Mouse (Mus musculus): ENCODE data around the gene Asb18.

The Asb18 gene

DNA sequence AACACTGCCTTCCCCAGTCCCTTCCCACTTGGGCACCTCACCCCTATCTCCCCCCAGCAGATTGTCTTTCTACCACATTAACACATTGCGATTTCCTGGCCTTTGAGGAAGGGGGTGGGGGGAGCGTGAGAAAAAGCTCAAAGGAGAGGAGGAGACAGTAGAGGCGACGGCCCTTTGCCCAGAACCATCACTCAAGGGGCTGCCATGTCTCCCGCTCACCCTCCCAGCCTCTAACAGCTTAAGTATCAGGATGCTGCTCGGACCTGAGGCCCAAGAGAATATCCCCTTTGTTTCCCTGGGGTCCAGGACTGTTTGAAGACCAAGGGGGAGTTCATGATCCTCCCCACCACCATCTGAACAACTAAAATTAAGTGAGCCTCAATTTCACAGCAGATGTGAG, 85.3 kb downstream of the Asb18 start:
- peaks cover 50% of the 10 kb centered on the region for H3K36me3 ChIP-seq (ENCODE audit: insufficient read depth, low read length)
- H3K9me3 ChIP-seq (ENCODE audit: low read length), result no peaks in the 10 kb centered on the region
- peak overlapping the region; percentile 91 for H3K4me3 ChIP-seq (replicated peaks; ENCODE audit: low read length)
- peaks cover 67% of the 10 kb centered on the region for H3K27me3 ChIP-seq (ENCODE audit: insufficient read depth, low read length)
- TF ChIP-seq POU5F1 (IDR thresholded peaks at IDR 0.05; ENCODE audit: borderline replicate concordance, low read length), result no peak
- TF ChIP-seq CTCF (conservative IDR thresholded peaks at IDR 0.05; ENCODE audit: low read length), result no peak
- no peak for TF ChIP-seq NANOG (IDR thresholded peaks at IDR 0.05; ENCODE audit: borderline replicate concordance, low read length)
- peaks cover 86% of the 10 kb centered on the region for H3K4me1 ChIP-seq (replicated peaks; ENCODE audit: low read depth, low read length)

DNA sequence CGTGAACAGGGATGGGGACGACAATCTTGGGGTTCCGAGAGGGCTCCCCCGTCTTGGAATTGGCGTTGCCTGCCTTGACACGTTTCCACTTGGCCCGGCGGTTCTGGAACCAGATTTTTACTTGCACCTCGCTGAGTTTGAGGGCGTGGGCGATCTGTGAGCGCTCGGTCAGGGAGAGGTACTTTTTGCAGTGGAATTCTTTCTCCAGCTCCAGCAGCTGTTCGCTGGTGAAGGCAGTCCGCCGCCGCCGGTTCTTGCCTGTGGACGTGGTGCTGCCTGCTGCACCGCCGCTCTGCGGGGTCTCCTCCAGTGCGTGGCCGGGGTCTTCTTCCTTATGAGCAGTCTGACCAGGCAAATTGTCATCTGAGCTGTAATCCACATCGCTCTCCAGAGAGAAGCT, 85.8 kb downstream of the Asb18 start:
- H3K36me3 ChIP-seq (ENCODE audit: insufficient read depth, low read length), result peaks cover 50% of the 10 kb centered on the region
- TF ChIP-seq CTCF (conservative IDR thresholded peaks at IDR 0.05; ENCODE audit: low read length), result no peak
- H3K4me3 ChIP-seq (replicated peaks; ENCODE audit: low read length), result peak overlapping the region; percentile 91

DNA sequence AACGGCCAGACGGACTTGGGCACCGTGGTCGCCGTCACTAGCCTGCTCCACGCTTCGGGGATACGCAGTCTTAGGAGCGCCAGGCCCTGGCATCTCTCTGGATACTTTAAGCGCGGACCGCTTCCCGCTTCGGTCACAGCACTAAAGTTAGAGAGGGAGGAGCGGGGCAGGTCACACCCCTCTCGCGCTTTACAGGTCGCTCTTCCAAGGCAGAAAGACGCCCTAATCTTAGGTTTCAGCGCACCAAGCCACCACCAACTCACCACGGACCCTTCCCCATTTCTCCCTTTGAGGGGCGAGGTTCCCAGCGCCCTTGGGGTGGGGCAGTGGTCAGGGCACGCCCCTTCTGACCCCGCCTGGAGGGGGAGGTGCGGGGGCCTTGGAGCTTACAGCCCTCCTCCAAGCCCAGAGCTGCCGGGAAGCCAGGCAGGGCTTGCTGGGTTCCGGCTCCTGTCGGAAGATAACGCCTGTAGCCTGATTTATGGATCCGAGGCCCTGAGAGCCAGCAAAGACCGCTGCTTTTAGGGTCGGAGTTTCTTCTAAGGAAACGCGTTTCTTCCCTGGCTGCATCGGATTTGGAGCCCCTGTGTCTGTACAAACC, 87.3 kb downstream of the Asb18 start:
- Histone ChIP-seq H3K9me3 (ENCODE audit: low read length) (no peaks in the 10 kb centered on the region), H3K27me3 (ENCODE audit: insufficient read depth, low read length) (peaks cover 67% of the 10 kb centered on the region), H3K4me3 (replicated peaks; ENCODE audit: low read length) (peak overlapping the region; percentile 91), H3K4me1 (replicated peaks; ENCODE audit: low read depth, low read length) (peaks cover 85% of the 10 kb centered on the region), H3K36me3 (ENCODE audit: insufficient read depth, low read length) (peaks cover 50% of the 10 kb centered on the region)
- no peak for TF ChIP-seq POU5F1 (IDR thresholded peaks at IDR 0.05; ENCODE audit: borderline replicate concordance, low read length)
- no peak for TF ChIP-seq CTCF (conservative IDR thresholded peaks at IDR 0.05; ENCODE audit: low read length)
- no peak for TF ChIP-seq NANOG (IDR thresholded peaks at IDR 0.05; ENCODE audit: borderline replicate concordance, low read length)

More for the DNA sequence above, 85.8 kb downstream of the Asb18 start:
- Histone ChIP-seq H3K27me3 (ENCODE audit: insufficient read depth, low read length) (peaks cover 67% of the 10 kb centered on the region), H3K4me1 (replicated peaks; ENCODE audit: low read depth, low read length) (peaks cover 86% of the 10 kb centered on the region), H3K9me3 (ENCODE audit: low read length) (no peaks in the 10 kb centered on the region)

DNA sequence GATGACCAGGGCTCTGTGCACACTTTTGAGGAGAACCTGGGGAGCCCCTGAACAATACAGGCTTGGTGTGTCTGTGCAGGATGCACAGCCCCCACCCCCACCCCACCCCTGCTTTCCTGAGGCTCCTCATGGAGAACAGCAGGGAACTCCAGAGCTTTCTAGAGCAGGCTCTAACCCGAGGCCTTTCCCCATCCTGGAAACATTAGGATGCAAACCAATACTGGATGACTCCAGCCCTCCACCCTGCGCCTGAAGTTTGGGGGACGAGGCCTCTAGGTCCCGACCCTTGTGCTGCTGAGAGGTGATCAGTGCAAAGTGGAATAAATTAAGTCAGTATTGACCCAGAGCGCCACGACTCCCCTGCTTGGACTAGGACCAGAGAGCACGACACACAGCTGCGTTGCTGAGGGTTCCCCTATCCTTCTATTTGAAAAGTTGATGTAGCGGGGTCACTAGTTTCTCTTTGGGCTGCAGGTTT, 87.8 kb downstream of the Asb18 start:
- Histone ChIP-seq H3K36me3 (ENCODE audit: insufficient read depth, low read length) (peaks cover 50% of the 10 kb centered on the region), H3K4me1 (replicated peaks; ENCODE audit: low read depth, low read length) (peaks cover 85% of the 10 kb centered on the region), H3K4me3 (replicated peaks; ENCODE audit: low read length) (peak overlapping the region; percentile 91), H3K9me3 (ENCODE audit: low read length) (no peaks in the 10 kb centered on the region), H3K27me3 (ENCODE audit: insufficient read depth, low read length) (peaks cover 67% of the 10 kb centered on the region)
- TF ChIP-seq CTCF (conservative IDR thresholded peaks at IDR 0.05; ENCODE audit: low read length), result no peak
- TF ChIP-seq POU5F1 (IDR thresholded peaks at IDR 0.05; ENCODE audit: borderline replicate concordance, low read length), result no peak
- no peak for TF ChIP-seq NANOG (IDR thresholded peaks at IDR 0.05; ENCODE audit: borderline replicate concordance, low read length)

GRCm38 (mm10) chr1:89925501-89926190, 88.8 kb downstream of the Asb18 start:
- peaks cover 72% of the 10 kb centered on the region for H3K27me3 ChIP-seq (ENCODE audit: insufficient read depth, low read length)

DNA sequence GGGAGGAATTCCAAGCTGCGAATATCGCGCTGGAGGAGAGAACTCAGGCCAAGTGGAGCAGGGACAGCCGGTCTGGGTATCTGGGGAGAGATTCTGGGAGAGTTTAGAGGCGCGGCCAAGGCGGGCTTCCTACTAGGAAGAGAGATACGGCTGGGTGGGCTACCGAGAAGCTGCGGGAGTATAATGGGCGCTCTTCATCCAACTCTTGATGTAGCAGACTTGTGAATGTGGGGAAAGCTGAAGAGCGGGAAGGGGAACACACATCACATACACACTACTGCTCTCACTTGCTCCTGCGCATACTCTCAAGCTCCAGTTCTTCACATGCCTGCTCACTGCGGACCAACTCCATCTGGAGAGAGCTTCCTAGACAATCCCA, 90.8 kb downstream of the Asb18 start:
- H3K27me3 ChIP-seq (ENCODE audit: insufficient read depth, low read length), result peaks cover 79% of the 10 kb centered on the region
- TF ChIP-seq CTCF (conservative IDR thresholded peaks at IDR 0.05; ENCODE audit: low read length), result no peak
- TF ChIP-seq POU5F1 (IDR thresholded peaks at IDR 0.05; ENCODE audit: borderline replicate concordance, low read length), result no peak
- no peak for TF ChIP-seq NANOG (IDR thresholded peaks at IDR 0.05; ENCODE audit: borderline replicate concordance, low read length)
- no peaks in the 10 kb centered on the region for H3K9me3 ChIP-seq (ENCODE audit: low read length)
- H3K4me3 ChIP-seq (replicated peaks; ENCODE audit: low read length), result peak overlapping the region; percentile 63
- H3K4me1 ChIP-seq (replicated peaks; ENCODE audit: low read depth, low read length), result peaks cover 86% of the 10 kb centered on the region
- peaks cover 43% of the 10 kb centered on the region for H3K36me3 ChIP-seq (ENCODE audit: insufficient read depth, low read length)

More at GRCm38 (mm10) chr1:89925501-89926190, 88.8 kb downstream of the Asb18 start:
- no peak for TF ChIP-seq CTCF (conservative IDR thresholded peaks at IDR 0.05; ENCODE audit: low read length)
- no peak for TF ChIP-seq NANOG (IDR thresholded peaks at IDR 0.05; ENCODE audit: borderline replicate concordance, low read length)
- TF ChIP-seq POU5F1 (IDR thresholded peaks at IDR 0.05; ENCODE audit: borderline replicate concordance, low read length), result no peak
- peaks cover 87% of the 10 kb centered on the region for H3K4me1 ChIP-seq (replicated peaks; ENCODE audit: low read depth, low read length)
- peaks cover 50% of the 10 kb centered on the region for H3K36me3 ChIP-seq (ENCODE audit: insufficient read depth, low read length)
- no peaks in the 10 kb centered on the region for H3K9me3 ChIP-seq (ENCODE audit: low read length)
- peak overlapping the region; percentile 91 for H3K4me3 ChIP-seq (replicated peaks; ENCODE audit: low read length)

DNA sequence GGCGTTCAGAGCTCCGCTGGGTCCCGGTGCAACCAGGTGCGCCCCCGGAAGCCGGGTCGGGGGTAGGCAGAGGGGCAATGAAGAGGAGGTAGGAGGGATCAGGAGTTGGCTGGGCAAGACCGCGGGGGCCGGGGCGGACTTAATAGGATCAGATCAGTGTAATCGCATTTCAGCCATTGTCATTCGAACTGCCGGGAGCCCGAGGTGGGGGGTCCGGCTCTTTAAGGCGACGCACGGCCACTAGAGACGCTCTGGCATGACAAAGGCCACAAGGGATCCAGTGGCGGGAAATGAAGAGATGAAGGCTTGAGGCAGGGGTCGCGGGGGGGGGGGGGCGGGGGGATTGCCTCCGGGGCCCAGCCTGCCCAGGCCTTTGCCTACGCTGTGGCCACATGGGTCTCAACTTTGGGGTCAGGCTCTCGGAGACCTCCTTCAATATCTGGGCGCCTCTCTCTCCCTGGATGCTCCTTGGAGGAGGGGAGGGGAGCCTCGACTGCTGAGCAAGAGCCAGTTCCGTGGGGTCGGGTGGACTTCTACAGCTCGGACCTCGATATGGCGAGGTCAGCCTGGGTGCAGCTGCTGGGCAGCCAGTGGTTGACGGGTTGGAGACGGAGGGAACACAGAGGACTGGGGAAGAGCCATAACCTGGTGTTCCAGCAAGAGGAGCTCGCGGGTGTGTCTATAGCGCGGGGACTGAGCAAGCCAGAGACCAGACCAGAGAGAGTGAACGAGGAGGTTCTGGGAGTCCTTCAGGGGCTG, 91.4 kb downstream of the Asb18 start:
- peak overlapping the region; percentile 63 for H3K4me3 ChIP-seq (replicated peaks; ENCODE audit: low read length)
- peaks cover 79% of the 10 kb centered on the region for H3K27me3 ChIP-seq (ENCODE audit: insufficient read depth, low read length)
- peaks cover 37% of the 10 kb centered on the region for H3K36me3 ChIP-seq (ENCODE audit: insufficient read depth, low read length)
- peaks cover 86% of the 10 kb centered on the region for H3K4me1 ChIP-seq (replicated peaks; ENCODE audit: low read depth, low read length)
- no peaks in the 10 kb centered on the region for H3K9me3 ChIP-seq (ENCODE audit: low read length)
- TF ChIP-seq POU5F1 (IDR thresholded peaks at IDR 0.05; ENCODE audit: borderline replicate concordance, low read length), result peak; percentile 5; the same call in 1 of the 2 replicates
- TF ChIP-seq NANOG (IDR thresholded peaks at IDR 0.05; ENCODE audit: borderline replicate concordance, low read length), result no peak

- H3K36me3 ChIP-seq (ENCODE audit: insufficient read depth, low read length), result peaks cover 29% of the 10 kb centered on the region
- H3K4me1 ChIP-seq (replicated peaks; ENCODE audit: low read depth, low read length), result peaks cover 86% of the 10 kb centered on the region
- H3K27me3 ChIP-seq (ENCODE audit: insufficient read depth, low read length), result peaks cover 80% of the 10 kb centered on the region
- H3K9me3 ChIP-seq (ENCODE audit: low read length), result no peaks in the 10 kb centered on the region
- H3K4me3 ChIP-seq (replicated peaks; ENCODE audit: low read length), result peak overlapping the region; percentile 62
- TF ChIP-seq NANOG (IDR thresholded peaks at IDR 0.05; ENCODE audit: borderline replicate concordance, low read length), result no peak
- TF ChIP-seq CTCF (conservative IDR thresholded peaks at IDR 0.05; ENCODE audit: low read length), result no peak
- no peak for TF ChIP-seq POU5F1 (IDR thresholded peaks at IDR 0.05; ENCODE audit: borderline replicate concordance, low read length)
Observed at GRCm38 (mm10) chr1:89922282-89922681, 92.2 kb downstream of the Asb18 start.

All from E14TG2a.4 (cell line).